Mouse (Mus musculus) embryonic facial prominence, embryonic 14.5 days (tissue): Measurements from ENCODE around the gene Marcksl1. TPM values are rescaled to one million over a fixed set of nuclear protein-coding genes. Genes with fewer than 3 reads are reported as not detected.
"Not testable (repeated sequence)": the region's sequence is repeated elsewhere in the genome, so short reads cannot be mapped to it uniquely, and the experiment has no call there.

Source experiments
- ATAC-seq: fragments of 200-750 bp; cut with Nextera tagmentation; 2 replicates; pipeline ENCODE4 v1.8.0; 2017; ENCODE audit warnings: low read depth, moderate number of reproducible peaks, moderate TSS enrichment
- DNase-seq: peaks from one replicate; pipeline ENCODE4 v3.0.0-alpha.2; 2015; ENCODE audit warnings: low spot score
- H3K27ac ChIP-seq: fragments of 300-500 bp; sonication (generic); replicated peaks from 2 replicates; pipeline ENCODE4 v1.5.1; 2014; ENCODE audit warnings: low read depth, mild to moderate bottlenecking, low read length, moderate library complexity
- H3K27me3 ChIP-seq: fragments of 300-500 bp; sonication (generic); replicated peaks from 2 replicates; pipeline ENCODE4 v1.6.1; 2014; ENCODE audit warnings: low read length; ENCODE audit not compliant: control insufficient read depth, insufficient read depth
- H3K36me3 ChIP-seq: fragments of 300-500 bp; sonication (generic); 2 replicates; pipeline ENCODE4 v1.6.1; 2014; ENCODE audit warnings: low read length, mixed read lengths; ENCODE audit not compliant: control insufficient read depth, insufficient read depth
- H3K4me1 ChIP-seq: fragments of 300-500 bp; sonication (generic); 2 replicates; pipeline ENCODE4 v1.6.1; 2014; ENCODE audit warnings: antibody characterized with exemption, low read length; ENCODE audit not compliant: control insufficient read depth, insufficient read depth
- H3K4me2 ChIP-seq: fragments of 300-500 bp; sonication (generic); 2 replicates; pipeline ENCODE4 v1.6.1; 2014; ENCODE audit warnings: low read depth, mild to moderate bottlenecking, low read length, moderate library complexity, mixed read lengths
- H3K4me3 ChIP-seq: fragments of 300-500 bp; sonication (generic); 2 replicates; pipeline ENCODE4 v1.5.1; 2014; ENCODE audit warnings: low read depth, mild to moderate bottlenecking, low read length
- H3K9ac ChIP-seq: fragments of 300-500 bp; sonication (generic); 2 replicates; pipeline ENCODE4 v1.6.1; 2014; ENCODE audit warnings: low read depth, mild to moderate bottlenecking, low read length, moderate library complexity, mixed read lengths
- H3K9me3 ChIP-seq: fragments of 300-500 bp; sonication (generic); 2 replicates; pipeline ENCODE4 v1.6.1; 2016; ENCODE audit warnings: low read length; ENCODE audit not compliant: control insufficient read depth
- WGBS: fragments of 180-500 bp; shearing (Covaris S2); extraction: QIAGEN DNeasy Blood & Tissue Kit; methylation state at CpG from one replicate; pipeline ENCODE4 v1.1.7; 2014; 5-methylcytosine and 5-hydroxymethylcytosine counted together
- polyA plus RNA-seq: library from polyadenylated mRNA; unstranded; fragments of >200 nt; fragmentation: Nextera tagmentation; extraction: Ambion mirVana; gene quantifications from 2 replicates; pipeline ENCODE4 v1.2.1, GENCODE M21; 2014

Gene Marcksl1
- polyA plus RNA-seq, 1 experiment from 2014 or later: 488 TPM

GRCm38 (mm10) chr4:129544106-129544505 lies 30.7 kb downstream of the Marcksl1 start:
- 0 out of 2 replicates have a peak, but pooled peaks cover 3% of the 10 kb centered on the region for H3K4me1 ChIP-seq
- no peak overlapping the region for H3K4me3 ChIP-seq
- no peak overlapping the region for H3K9ac ChIP-seq
- no peak overlapping the region for H3K4me2 ChIP-seq
- peaks cover 12% of the 10 kb centered on the region; the same call in 1 of the 2 replicates for H3K36me3 ChIP-seq
- DNase-seq (no peak), ATAC-seq (no peak)
- no peak overlapping the region for H3K27ac ChIP-seq
- no peaks in the 10 kb centered on the region for H3K27me3 ChIP-seq
- 85% methylated on average over 4 of the region's 4 CpGs for WGBS
- no peaks in the 10 kb centered on the region for H3K9me3 ChIP-seq

- not testable (repeated sequence) for DNase-seq
Measured at GRCm38 (mm10) chr4:129547631-129548030, 34.2 kb downstream of the Marcksl1 start.

GRCm38 (mm10) chr4:129549306-129549705 lies 35.9 kb downstream of the Marcksl1 start:
- Histone ChIP-seq H3K9ac (no peak overlapping the region), H3K36me3 (no peaks in the 10 kb centered on the region), H3K4me2 (no peak overlapping the region), H3K27me3 (no peaks in the 10 kb centered on the region), H3K4me1 (no peaks in the 10 kb centered on the region), H3K27ac (no peak overlapping the region), H3K9me3 (no peaks in the 10 kb centered on the region), H3K4me3 (no peak overlapping the region)
- DNase-seq (no peak), ATAC-seq (no peak)
- WGBS: 93% methylated on average over 2 of the region's 2 CpGs

More at GRCm38 (mm10) chr4:129547631-129548030, 34.2 kb downstream of the Marcksl1 start:
- 83% methylated on average over 4 of the region's 4 CpGs for WGBS
- H3K36me3 ChIP-seq, H3K27me3 ChIP-seq, H3K9me3 ChIP-seq, H3K9ac ChIP-seq, ATAC-seq, H3K4me2 ChIP-seq, H3K4me3 ChIP-seq, H3K4me1 ChIP-seq, H3K27ac ChIP-seq: not testable (repeated sequence)

DNA sequence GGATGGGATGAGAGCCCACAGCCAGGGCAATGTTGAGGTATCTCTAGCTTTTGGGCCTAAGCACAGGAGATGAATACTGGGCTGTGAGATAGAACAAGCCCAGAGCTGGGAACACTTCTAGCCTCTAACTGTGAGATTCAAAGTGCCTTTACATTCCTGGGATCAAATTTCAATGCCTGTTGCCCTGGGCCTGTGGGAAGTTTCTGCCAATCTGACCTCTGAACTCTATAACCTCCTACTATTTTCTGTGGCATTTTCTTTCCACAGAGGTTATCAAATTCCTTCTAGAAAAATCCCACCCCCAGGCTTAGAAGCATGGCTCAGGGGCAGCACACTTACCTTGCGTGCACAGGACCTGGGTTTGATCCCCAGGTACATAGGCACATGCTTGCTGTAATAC lies 36.9 kb downstream of the Marcksl1 start:
- 32% methylated on average over 1 of the region's 1 CpGs for WGBS
- Histone ChIP-seq H3K4me2 (no peak overlapping the region), H3K27me3 (no peaks in the 10 kb centered on the region), H3K9ac (no peak overlapping the region), H3K9me3 (no peaks in the 10 kb centered on the region), H3K4me3 (no peak overlapping the region), H3K36me3 (no peaks in the 10 kb centered on the region), H3K27ac (no peak overlapping the region), H3K4me1 (no peaks in the 10 kb centered on the region; the same call in 1 of the 2 replicates)
- DNase-seq (no peak), ATAC-seq (no peak)

DNA sequence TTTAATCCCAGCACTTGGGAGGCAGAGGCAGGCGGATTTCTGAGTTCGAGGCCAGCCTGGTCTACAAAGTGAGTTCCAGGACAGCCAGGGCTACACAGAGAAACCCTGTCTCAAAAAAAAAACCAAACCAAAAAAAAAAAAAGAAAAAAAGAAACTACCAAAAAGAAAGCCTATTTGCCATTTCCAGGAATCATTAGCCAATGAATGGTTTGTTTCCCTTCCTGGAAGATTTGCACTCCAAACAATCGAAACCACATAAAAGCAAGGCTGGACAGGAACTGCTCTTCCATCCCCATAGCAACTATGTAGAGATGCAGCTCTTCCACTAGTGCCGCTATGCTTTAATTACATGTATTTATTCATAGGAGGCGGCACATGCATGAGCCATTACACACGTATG lies 41.1 kb downstream of the Marcksl1 start:
- not testable (repeated sequence) for DNase-seq, H3K9me3 ChIP-seq, H3K27ac ChIP-seq, H3K4me2 ChIP-seq, H3K27me3 ChIP-seq, ATAC-seq, H3K4me3 ChIP-seq, H3K36me3 ChIP-seq, H3K9ac ChIP-seq
- WGBS: 90% methylated on average over 6 of the region's 6 CpGs
- peaks cover 11% of the 10 kb centered on the region for H3K4me1 ChIP-seq

- Histone ChIP-seq H3K36me3 (no peaks in the 10 kb centered on the region), H3K27me3 (no peaks in the 10 kb centered on the region), H3K9ac (peak overlapping the region; percentile 44), H3K4me1 (peaks cover 11% of the 10 kb centered on the region), H3K27ac (no peak overlapping the region), H3K9me3 (no peaks in the 10 kb centered on the region), H3K4me2 (peak overlapping the region; percentile 72), H3K4me3 (peak overlapping the region; percentile 49)
- DNase-seq (peak; percentile 41), ATAC-seq (peak; percentile 34)
- 6% methylated on average over 16 of the region's 16 CpGs for WGBS
Measured at GRCm38 (mm10) chr4:129555421-129555861, 42.1 kb downstream of the Marcksl1 start.

DNA sequence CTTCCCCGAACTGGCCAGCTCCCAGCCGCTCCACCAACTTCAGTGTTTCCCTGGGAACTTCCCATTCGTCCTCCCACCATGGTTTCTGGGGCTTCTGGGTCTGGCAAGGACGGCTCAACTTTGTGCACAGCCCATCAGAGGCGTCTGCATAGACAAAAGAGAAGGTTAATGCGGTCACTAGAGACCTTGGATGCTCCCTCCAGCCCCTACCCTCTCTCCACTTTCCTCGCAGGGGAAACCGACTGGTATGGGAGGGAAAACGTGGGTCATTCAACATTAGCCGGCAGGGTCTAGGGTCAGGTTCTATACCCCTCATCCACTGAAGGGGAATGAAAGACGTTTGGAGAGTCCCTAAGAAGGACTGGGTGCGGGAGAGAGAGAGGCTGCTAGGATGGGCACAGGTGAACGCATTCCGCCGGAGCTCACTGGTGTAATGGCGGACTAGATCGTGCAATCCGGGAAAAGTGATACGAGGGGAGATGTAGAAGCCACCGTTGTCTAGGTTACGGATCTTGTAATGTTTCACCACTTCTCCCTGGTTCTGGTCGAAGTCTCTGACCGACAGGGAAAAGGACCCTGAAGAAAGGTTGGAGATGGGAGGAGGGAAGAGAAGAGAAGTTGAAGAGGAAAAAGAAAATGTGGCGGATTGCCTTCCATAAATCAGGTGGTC lies 42.6 kb downstream of the Marcksl1 start:
- DNase-seq: no peak

GRCm38 (mm10) chr4:129556532-129557223 lies 43.3 kb downstream of the Marcksl1 start:
- 8% methylated on average over 29 of the region's 33 CpGs for WGBS
- peak overlapping the region; percentile 72; the same call in 1 of the 2 replicates for H3K27ac ChIP-seq
- ATAC-seq: peak; percentile 81

More for the DNA sequence above, 42.6 kb downstream of the Marcksl1 start:
- ATAC-seq: peak; percentile 56
- H3K36me3 ChIP-seq: no peaks in the 10 kb centered on the region
- H3K9me3 ChIP-seq: no peaks in the 10 kb centered on the region
- peak overlapping the region; percentile 72 for H3K4me2 ChIP-seq
- WGBS: 1% methylated on average over 24 of the region's 24 CpGs
- H3K4me1 ChIP-seq: peaks cover 11% of the 10 kb centered on the region
- peak overlapping the region; percentile 46; the same call in 1 of the 2 replicates for H3K27ac ChIP-seq
- H3K27me3 ChIP-seq: no peaks in the 10 kb centered on the region
- H3K9ac ChIP-seq: peak overlapping the region; percentile 44
- peak overlapping the region; percentile 49 for H3K4me3 ChIP-seq

More at GRCm38 (mm10) chr4:129556532-129557223, 43.3 kb downstream of the Marcksl1 start:
- H3K9me3 ChIP-seq: no peaks in the 10 kb centered on the region
- H3K36me3 ChIP-seq: no peaks in the 10 kb centered on the region
- H3K27me3 ChIP-seq: no peaks in the 10 kb centered on the region
- H3K4me2 ChIP-seq: peak overlapping the region; percentile 72
- peak overlapping the region; percentile 66 for H3K9ac ChIP-seq
- peaks cover 11% of the 10 kb centered on the region for H3K4me1 ChIP-seq
- peak overlapping the region; percentile 49 for H3K4me3 ChIP-seq
- DNase-seq: peak; percentile 95
